Mouse (Mus musculus) cerebellum, adult 8-10 months (tissue): ENCODE measurements around the gene Rpl31.

Source experiments
- DNase-seq: peaks from one replicate; pipeline ENCODE4 v3.0.0; 2022

Rpl31 gene

DNA sequence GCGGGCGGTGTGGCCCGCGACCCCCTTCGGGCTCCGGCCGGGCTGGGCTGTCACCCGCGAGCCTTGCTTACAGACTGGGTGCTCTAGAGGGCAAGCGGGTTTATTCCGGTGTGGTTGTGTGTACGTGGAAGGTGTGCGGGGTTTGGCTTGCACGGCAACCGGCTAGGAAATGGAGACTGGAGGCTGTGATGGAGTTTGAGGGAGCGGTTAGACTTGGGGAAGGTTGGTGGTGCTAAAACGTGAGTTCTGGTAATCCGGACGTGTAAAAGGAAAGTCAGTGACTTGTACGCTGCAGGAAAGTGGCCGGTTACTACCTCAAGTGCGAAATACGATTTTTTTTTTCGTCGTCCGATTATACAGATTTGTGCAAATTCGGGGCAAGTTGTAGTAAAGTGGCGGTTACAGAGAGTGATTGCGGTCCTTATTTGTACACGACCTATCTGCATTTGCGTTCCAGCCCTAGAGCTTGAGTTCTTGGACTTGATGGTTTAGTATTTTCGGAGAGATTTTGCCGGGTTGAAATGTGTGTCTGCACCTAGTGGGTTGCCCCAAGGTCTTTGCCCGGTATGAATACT, 712 bp downstream of the Rpl31 start:
- no peak for DNase-seq

DNA sequence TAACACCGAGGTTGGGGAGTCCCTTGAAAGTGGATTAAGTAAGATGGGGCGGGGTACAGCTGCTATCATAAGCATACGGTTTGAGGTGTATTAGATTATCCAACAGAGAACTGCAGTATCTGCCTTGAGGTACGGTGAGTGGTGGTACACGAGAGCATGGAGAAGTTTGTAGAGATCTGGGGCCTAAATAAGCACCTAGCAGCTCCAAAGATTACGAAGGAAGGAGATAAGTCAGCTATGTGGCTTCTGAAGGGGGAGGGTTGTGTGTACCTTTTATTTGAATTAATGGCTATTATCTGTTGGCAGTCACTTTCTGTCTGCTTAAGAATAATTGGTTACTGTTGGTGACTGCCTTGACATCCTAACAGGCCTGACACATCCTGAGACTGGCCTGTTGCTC, 2.8 kb downstream of the Rpl31 start:
- DNase-seq: no peak

DNA sequence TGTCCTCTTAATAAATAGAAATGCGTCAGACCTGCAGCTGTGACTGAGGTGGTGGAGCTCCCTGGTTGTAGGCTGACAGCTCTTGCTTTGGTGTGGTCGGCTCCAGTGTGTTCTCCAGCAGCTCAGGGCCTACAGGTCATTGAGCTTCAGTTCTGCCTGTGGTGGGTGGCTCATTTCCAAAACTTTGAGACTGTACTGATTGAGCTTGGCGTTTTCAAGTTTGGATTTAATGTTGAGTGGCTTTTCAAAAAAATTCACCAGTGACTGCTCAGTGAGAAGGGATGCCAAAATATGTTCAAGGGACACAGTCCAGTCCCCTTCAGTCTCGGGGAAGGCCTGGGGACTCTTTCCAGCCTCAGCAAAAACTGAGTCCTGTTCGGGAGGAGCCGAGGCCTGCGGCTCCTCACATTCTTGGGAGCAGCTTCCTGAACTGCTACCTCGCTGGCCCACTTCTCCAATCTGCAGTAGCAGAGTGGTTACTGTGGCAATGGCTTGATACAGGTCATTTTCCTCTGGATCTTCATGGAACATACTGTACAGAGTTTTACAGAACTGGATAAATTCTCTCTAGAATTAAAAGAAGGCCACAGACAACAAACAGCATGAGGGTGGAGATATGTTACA, 4.7 kb downstream of the Rpl31 start:
- DNase-seq: no peak

DNA sequence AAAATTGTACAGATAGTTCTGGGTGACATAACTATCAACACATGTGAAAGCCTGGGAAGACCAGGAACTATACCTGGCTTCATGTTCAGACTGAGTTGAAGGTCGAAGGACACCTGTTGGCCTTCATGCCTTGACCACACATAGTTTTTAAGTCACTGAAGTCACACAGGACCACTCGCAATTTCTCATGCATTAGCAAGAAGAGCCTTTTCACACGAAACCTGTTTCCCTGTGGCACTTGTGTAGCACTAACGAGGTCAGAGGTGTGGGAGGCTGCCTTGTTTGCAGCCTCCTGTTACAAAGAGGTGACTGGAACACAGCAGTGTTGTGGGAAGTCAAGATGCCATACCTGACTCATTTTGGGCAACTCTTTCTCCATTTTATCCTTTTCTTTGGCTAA, 5.7 kb downstream of the Rpl31 start:
- no peak for DNase-seq

DNA sequence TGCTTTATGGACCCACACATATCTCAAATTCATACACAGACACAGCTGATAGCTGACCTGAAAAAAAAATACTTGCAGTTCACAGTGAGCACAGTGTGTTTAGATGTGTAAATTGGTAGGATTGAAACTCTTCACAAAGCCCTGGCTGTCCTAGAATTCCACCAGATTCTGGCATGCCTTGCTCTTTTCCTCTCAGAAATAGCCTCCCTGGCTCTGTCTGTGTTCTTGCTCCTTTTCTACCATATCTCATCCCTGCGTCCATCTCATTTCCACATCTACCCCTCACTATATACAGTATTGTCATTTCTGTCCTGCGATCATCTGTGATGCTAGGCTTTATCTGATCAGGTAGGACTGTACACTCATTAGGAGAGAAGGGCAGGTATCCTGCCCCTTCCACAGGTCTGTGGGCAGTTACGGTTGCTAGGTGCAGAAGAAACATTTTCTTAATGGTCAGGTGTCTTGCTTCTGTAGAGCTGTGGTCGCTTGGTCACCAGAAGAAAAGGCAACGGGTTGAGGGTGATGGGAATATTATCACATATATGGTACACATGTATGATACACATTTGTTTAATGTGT, 6.7 kb downstream of the Rpl31 start:
- no peak for DNase-seq

DNA sequence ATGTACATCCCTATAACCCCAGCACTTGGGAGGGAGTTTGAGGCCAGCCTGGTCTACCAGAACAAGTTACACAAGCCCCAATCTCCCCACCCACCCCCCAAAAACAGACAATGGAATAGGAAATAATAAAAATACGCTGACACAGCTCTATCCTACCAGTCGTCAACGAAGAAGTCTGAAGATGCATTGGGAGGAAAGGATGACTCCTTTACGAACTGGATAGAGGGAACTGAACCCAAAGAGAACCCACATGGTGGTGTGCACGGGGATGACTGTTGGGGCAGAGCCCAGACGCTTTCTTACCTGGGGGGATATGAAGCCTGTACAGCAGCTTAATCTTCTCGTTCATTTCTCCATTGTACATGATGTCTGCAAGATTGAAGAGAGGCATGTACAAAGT, 8.5 kb downstream of the Rpl31 start:
- no peak for DNase-seq

DNA sequence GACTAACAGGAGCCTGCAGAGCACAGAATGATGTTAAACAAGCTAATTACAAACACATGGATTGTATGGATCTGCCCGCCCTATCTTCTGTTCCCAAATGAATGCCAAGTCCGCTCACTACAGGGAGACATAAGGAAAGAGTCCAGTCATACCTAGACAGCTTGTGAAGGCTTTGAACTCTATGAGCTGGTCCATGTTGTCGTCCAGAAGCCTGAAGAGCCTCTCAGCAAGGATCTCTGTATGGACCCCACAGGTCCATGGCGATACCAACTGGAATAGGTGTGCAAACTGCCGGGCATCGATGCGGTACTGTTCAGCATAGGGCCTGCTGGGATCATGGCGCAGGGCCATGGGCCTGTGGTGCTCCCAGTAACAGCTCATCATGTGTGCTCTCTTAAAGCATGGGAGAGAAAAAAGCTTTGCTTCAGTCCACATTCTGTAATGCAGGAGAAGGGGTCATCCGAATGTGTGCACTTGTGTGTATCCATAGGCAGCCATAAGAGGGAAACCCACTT, 9.1 kb downstream of the Rpl31 start:
- no peak for DNase-seq

DNA sequence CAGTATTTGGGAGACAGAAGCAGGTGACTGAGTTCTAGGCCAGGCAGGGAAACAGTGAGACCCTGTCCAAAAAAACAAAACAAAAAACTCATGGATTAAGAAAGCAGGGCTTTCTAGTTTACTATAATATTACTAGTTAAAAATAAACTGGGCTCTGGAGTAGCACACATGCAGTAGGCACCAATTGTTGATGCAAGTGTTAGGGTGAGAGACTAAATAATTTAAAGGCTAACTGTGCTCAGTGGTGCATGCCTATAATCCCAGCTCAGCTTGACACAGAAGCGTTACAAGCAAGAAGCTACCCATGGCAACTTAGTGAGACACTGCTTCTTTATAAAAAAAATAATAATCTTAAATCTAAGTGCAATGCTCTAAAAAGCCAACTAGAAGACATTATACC, 10.9 kb downstream of the Rpl31 start:
- DNase-seq: no peak

DNA sequence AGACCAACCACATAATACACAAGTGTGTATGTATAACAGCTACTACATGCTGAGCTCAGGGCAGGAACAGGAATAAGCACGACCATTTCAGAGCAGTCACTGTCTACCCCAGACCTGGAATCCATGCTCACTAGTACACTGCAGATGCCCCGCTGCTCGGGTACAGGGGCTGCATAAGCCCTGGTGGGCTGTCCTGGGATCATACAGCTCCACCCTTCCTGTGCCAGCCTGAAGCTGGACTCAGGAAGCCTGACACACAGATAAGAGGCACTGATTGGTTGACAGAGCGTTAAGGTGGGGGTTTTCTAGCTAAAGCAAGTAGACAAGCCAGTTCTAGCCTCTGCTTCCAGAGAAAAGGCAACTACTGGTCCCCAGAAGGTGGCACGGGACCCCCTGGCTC, 11.4 kb downstream of the Rpl31 start:
- no peak for DNase-seq

DNA sequence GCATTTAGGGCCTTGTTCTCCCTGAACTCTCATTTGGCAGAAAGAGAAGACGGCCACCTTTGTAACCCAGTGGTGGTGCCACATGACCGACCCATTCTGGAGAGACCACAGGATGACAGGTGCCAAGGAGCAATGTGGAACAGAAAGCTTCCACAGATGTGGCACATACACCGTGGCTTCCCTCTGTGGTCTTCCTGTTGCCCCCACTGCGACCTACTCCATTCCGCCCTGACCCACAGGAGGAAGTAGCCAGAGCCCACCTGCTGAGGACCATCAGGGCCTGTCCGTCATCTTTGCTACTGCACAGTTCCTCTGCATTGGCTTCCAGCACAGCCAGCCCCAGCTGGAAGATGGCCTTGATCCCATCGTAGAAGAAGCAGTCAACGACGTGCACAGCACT, 13.4 kb downstream of the Rpl31 start:
- DNase-seq: no peak

DNA sequence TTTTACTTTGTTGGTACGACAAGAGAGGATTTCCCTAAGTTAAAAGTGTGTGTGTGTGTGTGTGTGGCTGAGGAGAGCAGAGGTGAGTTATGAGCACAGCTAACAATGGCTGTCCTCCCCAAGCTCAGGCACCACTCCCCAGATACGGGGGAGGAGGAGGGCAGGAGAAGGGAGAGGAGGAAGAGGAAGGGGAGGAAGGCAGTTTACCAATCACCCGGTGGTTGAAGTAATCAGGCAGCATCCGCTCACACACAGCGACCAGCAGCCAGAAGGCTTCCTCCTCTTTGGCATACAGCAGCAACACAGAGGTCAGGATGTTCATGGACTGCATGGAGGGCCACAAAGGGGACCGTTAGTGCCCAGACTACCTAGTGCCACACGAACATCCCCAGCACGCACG, 17.3 kb downstream of the Rpl31 start:
- no peak for DNase-seq

DNA sequence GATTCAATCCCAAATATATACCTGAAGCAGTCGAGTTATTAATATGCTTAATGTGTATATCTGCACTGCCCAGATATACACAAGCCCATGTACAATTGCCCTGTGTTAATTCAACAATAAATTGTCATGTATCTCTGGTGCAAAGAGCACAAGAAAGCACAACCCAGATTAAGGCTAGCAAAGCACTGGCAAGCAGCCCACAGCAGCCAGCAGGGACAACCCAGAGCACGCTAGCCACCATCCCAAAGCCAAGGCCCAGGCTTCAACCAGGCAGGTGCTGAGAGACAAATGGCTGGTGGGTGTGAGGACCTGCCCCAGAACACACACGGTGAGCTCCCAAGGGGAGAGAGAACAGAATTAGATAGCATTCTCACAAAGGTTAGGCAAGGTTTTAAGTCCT, 18.8 kb downstream of the Rpl31 start:
- DNase-seq: no peak

DNA sequence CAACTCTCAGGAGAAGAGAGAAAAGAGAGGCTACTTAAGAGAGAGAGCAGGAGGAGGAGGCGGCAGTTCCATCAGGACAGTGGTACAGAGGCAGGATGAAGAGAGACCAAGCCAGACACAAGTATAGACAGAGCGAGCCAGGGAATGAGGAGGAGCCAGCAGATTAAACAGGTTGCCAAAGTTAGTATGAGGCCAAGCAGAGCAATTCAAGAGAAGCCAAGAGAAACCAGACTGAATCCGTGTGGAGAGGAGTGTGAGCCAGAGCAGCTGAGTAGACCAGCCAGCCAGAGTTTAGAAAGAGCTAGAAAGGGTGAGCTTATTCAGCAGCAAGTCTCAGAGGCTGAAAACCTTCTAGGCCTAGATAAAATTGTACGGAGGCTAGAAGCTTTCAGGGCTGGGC, 19.9 kb downstream of the Rpl31 start:
- DNase-seq: no peak

DNA sequence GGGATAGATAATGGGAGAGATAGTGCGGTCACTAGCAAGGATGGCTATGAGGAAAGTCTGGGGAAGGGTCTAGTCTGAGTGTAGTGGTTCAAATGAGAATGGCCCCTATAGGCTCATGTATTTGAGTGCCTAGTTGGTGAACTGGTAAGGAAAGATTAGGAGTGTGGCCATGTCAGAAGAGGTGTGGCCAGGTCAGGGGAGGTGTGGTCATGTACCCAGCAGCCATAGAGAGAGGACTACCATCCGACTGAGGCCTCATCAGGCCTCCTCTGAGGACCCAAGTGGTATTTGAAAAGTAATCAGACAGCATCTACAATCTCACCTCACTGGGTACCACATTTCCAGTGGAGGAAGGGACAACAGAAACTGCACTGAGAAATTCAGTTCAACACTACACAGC, 20.5 kb downstream of the Rpl31 start:
- DNase-seq: no peak

DNA sequence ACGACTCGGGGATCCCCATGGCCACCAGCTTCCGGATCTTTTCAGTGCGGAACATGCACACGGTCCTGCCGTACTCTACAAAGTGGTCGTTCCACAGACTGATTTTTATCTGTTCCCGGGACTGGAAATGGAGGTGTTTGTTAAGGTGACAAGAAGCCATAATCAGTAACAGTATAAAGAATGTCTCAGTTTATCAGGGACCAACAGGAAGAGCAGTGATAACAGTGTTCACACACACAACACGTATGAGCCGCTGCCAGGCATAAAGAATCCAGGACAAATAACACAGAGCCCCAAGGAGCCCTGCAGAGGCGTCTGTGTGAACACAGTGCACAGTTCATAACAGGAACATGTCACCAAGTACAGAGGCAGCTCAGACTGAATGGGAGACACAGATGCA, 21.7 kb downstream of the Rpl31 start:
- no peak for DNase-seq

DNA sequence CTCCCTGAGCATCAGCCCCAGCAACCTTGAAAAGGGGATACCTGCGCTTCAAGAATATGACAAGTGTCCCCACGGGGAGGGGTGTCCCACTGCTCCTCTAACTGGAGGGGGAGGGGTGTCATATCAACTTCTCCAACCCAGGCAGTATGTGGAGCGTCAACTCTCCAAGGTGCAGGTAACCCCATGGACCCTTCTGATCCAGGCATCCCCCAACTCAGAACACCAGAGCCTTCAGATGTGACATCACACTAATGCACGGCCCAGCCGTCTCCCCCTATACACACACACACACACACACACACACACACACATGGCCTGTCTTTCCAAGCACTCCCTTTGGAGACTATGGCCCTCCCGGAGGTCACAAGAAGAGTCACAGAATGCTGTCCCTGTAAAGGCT, 24.0 kb downstream of the Rpl31 start:
- no peak for DNase-seq

DNA sequence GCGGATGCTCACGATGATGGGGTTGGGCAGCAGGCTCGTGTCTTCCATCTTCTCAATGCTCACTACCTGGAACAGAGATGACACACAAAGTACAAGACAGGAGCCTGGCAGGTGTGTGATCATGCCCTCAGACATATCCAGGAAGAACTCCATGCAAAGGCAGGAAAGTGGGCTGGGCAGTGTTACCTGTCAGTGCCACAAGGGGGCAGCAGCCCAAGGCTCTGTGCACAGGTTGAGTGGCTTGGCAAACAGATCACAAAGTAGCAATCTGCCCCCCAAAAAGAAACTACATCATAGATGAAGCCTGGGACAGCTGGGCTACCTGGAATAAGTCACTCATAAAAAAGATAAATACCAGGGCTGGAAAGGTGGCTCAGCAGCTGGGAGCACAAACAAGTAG, 24.5 kb downstream of the Rpl31 start:
- DNase-seq: peak; percentile 86

DNA sequence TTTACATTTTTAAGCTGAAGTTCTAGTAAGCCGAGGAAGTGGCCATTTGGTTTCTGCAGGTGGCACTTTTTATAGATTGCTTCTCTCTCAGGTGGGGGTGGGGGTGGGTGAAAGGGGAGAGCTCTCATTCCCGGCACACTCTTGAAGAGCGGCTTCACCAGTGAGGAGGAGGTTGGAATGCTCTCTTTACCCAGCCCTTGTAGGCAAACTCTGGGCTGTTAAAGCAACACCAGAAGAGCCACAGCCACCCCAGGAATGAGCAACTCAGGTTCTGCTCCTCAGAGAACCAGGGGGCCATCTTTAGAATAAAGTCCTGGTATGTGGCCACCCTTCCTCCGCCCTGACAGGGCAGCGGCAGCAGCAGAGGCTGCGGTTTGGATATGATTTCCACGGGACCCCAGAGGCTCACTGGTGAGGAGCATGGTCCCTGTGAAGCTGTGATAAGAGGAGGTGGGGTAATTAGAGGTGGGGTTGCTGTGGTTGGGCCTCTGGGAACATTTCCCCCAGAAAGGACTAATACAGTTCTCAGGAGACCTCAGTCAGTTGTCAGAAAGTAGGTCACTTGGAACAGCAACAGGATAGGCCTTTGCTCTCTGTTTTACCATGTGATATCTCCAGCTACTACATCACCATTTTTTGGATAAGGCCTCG, 25.7 kb downstream of the Rpl31 start:
- no peak for DNase-seq

DNA sequence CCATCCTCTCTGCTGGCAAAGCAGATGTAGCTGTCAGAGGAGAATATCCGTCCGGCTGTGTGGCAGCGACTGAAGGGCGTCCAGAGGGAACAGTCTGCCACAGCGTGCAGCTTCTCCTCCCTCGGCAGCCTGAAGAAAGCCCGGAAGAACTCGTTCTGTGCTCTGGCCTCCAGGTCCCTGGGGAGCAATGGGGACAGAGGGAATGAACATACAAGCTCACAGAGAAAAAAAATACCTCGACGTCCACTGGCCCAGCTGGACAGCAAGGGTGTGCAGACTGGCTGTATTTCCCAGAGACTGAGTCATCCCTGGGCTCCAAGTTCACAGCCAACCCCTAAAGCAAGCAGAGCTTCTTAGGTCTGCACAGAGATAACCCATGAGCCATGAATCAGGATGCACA, 26.5 kb downstream of the Rpl31 start:
- no peak for DNase-seq

DNA sequence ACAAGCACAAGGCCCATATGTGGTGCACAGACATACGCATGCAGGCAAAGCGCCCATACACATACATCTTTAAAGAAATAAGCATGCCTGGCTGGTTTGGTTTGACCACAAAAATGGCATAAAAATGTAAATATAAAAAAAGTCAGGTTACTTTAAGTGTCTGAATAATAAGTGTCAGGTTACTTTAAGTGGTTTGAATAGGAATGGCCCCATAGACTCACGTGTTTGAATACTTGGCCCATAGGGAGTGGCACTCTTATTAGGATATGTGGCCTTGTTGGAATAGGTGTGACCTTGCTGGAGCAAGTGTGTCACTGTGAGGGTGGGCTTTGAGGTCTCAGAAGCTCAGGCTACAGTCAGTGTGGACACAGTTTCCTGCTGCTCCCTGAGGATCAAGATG, 27.0 kb downstream of the Rpl31 start:
- DNase-seq: no peak

DNA sequence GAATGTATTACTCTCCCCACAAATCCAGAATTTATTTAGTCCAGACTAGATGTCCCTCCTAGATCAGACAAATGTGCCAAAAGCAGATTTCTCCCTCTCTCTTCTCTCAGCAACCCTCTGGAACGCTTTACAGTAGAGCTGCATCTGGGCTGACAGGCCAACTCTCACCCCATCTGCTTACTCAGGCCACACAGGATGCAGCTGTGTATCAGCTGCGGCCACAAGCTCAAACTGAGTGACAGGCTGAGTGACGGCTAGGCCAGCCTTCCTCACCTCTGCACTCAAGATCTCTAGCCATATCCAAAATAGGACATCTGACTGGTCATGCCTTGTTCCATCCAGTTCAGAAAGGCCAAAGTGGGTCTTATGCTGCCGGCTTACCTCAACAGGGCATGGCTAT, 28.7 kb downstream of the Rpl31 start:
- no peak for DNase-seq

DNA sequence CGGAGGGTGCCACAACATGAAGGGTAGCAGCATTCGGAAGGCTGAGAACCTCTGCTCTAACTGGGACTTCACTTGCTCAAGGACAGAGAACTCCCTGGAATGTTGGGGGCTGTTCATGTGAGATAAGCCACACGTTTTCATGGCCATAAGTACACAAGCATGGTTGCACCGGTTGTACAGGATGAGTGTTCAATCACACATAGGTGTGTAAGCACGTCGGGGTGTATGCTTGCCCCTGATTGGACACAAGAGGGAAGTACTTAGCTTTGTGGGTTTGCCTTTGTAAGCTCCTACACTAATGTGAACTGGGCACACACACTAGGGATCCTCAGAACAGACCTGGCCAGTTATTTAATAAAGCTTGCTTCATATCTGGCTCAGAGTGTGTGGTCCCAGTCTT, 30.6 kb downstream of the Rpl31 start:
- DNase-seq: no peak

DNA sequence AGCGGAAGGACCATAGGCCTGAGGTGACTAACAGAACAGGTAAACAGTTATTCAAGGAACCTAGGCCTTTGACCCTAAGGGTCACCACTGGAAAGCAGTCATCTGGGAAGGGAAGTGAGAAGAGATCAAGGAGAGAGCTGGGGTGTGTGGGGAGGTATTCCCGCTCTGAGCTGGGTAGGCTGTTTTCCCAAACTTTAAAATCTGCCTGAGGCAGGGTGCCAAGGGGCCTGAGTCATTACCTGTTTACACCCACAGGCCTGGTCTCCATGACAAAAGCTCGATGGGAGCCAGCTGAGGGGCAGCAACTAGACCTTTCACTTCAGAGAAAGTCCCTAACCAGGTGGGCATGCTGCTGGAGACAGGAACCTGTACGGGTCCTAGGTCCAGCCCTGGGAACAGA, 31.6 kb downstream of the Rpl31 start:
- DNase-seq: no peak

DNA sequence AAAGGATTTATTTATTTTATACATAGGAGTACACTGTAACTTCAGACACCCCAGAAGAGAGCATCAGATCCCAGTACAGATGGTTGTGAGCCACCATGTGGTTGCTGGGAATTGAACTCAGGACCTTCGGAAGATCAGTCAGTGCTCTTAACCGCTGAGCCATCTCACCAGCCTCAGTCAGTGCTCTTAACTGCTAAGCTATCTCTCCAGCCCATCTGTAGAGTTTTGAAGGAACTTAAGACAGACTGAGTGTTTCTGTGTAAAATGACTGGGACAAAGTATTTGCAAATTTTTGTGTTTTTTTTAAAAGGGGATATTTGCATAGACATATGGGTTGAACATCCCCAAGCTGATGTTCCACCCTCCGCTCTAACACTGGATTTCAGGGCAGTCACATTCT, 32.5 kb downstream of the Rpl31 start:
- DNase-seq: no peak
